Mouse (Mus musculus) hindbrain, postnatal 0 days (tissue): ENCODE data around the gene Rfk. TPM values are rescaled to one million over a fixed set of nuclear protein-coding genes. Genes with fewer than 3 reads are reported as not detected.

Experiments
- ATAC-seq: fragments of 200-750 bp; cut with Nextera tagmentation; 2 replicates; pipeline ENCODE4 v1.8.0; 2017; ENCODE audit warnings: mild to moderate bottlenecking, moderate TSS enrichment, moderate library complexity
- DNase-seq: peaks from one replicate; pipeline ENCODE4 v3.0.0-alpha.2; 2015; ENCODE audit warnings: low spot score
- H3K27ac ChIP-seq: fragments of 300-500 bp; sonication (generic); 2 replicates; pipeline ENCODE4 v1.5.1; 2014; ENCODE audit warnings: mild to moderate bottlenecking
- H3K27me3 ChIP-seq: fragments of 300-500 bp; sonication (generic); 2 replicates; pipeline ENCODE4 v1.6.1; 2014; ENCODE audit warnings: low read length, mixed read lengths; ENCODE audit not compliant: insufficient read depth
- H3K36me3 ChIP-seq: fragments of 300-500 bp; sonication (generic); 2 replicates; pipeline ENCODE4 v1.6.1; 2014; ENCODE audit warnings: low read length, mixed read lengths; ENCODE audit not compliant: insufficient read depth
- H3K4me1 ChIP-seq: fragments of 300-500 bp; sonication (generic); 2 replicates; pipeline ENCODE4 v1.6.1; 2014; ENCODE audit warnings: antibody characterized with exemption, low read length, mixed read lengths; ENCODE audit not compliant: insufficient read depth
- H3K4me2 ChIP-seq: fragments of 300-500 bp; sonication (generic); 2 replicates; pipeline ENCODE4 v1.6.1; 2014; ENCODE audit warnings: low read depth, mild to moderate bottlenecking, low read length, moderate library complexity, mixed read lengths
- H3K4me3 ChIP-seq: fragments of 300-500 bp; sonication (generic); 2 replicates; pipeline ENCODE4 v1.5.1; 2014; ENCODE audit warnings: low read length
- H3K9ac ChIP-seq: fragments of 300-500 bp; sonication (generic); replicated peaks from 2 replicates; pipeline ENCODE4 v1.6.1; 2014; ENCODE audit warnings: mild to moderate bottlenecking, low read length, moderate library complexity, mixed read lengths
- H3K9me3 ChIP-seq: fragments of 300-500 bp; sonication (generic); 2 replicates; pipeline ENCODE4 v1.6.1; 2016; ENCODE audit warnings: low read length, mixed read lengths
- CTCF ChIP-seq: IDR thresholded peaks from 2 replicates; pipeline ENCODE4 v1.5.1; 2016; ENCODE audit warnings: antibody characterized with exemption, control low read depth, low read depth
- WGBS: fragments of 180-500 bp; shearing (Covaris S2); extraction: QIAGEN DNeasy Blood & Tissue Kit; methylation state at CpG from one replicate; pipeline ENCODE4 v1.1.7; 2014; 5-methylcytosine and 5-hydroxymethylcytosine counted together
- polyA plus RNA-seq: library from polyadenylated mRNA; unstranded; fragments of >200 nt; fragmentation: Nextera tagmentation; extraction: Ambion mirVana; gene quantifications from 2 replicates; pipeline ENCODE4 v1.2.1, GENCODE M21; 2015
- total RNA-seq: library from RNA; depleted of rRNA; stranded (reverse); fragments of >200 nt; gene quantifications from 2 replicates; pipeline ENCODE4 v1.2.3, GENCODE M21; 2014; rRNA removed

Rfk gene
- total and polyA plus RNA-seq, 2 experiments from 2014 or later = 61.8 to 106 TPM

- Histone ChIP-seq H3K27ac (no peak overlapping the region), H3K9me3 (no peaks in the 10 kb centered on the region), H3K4me1 (no peaks in the 10 kb centered on the region), H3K9ac (no peak overlapping the region), H3K4me3 (no peak overlapping the region), H3K36me3 (no peaks in the 10 kb centered on the region), H3K4me2 (no peak overlapping the region), H3K27me3 (no peaks in the 10 kb centered on the region)
- ATAC-seq = no peak
- DNase-seq = no peak
- TF ChIP-seq CTCF = no peak
- 93% methylated on average over 1 of the region's 1 CpGs for WGBS
Observed at GRCm38 (mm10) chr19:17436651-17437050, 42.8 kb downstream of the Rfk start.

GRCm38 (mm10) chr19:17439476-17440189, 45.8 kb downstream of the Rfk start:
- 45% methylated on average over 4 of the region's 4 CpGs for WGBS
- Histone ChIP-seq H3K4me3 (no peak overlapping the region), H3K27ac (no peak overlapping the region), H3K36me3 (no peaks in the 10 kb centered on the region), H3K4me1 (no peaks in the 10 kb centered on the region), H3K27me3 (no peaks in the 10 kb centered on the region), H3K4me2 (no peak overlapping the region), H3K9me3 (no peaks in the 10 kb centered on the region), H3K9ac (no peak overlapping the region)
- DNase-seq = peak; percentile 65
- no peak for TF ChIP-seq CTCF
- peak; percentile 51; the same call in 1 of the 2 replicates for ATAC-seq

GRCm38 (mm10) chr19:17443581-17443980, 49.7 kb downstream of the Rfk start:
- no peak for ATAC-seq
- H3K4me3 ChIP-seq = no peak overlapping the region
- H3K9me3 ChIP-seq = no peaks in the 10 kb centered on the region
- TF ChIP-seq CTCF = no peak
- no peak overlapping the region for H3K4me2 ChIP-seq
- H3K27me3 ChIP-seq = no peaks in the 10 kb centered on the region
- H3K4me1 ChIP-seq = no peaks in the 10 kb centered on the region
- DNase-seq = no peak
- no peak overlapping the region for H3K9ac ChIP-seq
- H3K36me3 ChIP-seq = no peaks in the 10 kb centered on the region
- 93% methylated on average over 7 of the region's 7 CpGs for WGBS
- H3K27ac ChIP-seq = no peak overlapping the region

Other genes with a start within 250 kb of the Rfk start
- gene Gcnt1, start 21.2 kb upstream of the Rfk start, total RNA-seq = 1.4 and 1.9 TPM in 2 replicates
- 0.34 and 0.43 TPM in 2 replicates for gene Gcnt1, start 21.2 kb upstream of the Rfk start, polyA plus RNA-seq